29 mouse cellular contexts compared by ENCODE assay signal in genomic region chr6:127270774-127271173, GRCm38 (mm10).
A peak's percentile ranks its signal among the peaks of the same experiment; 100 is the strongest.
DNase-seq lines count a peak whose midpoint lies in the region; ATAC-seq and TF ChIP-seq lines count a peak whose summit lies in the region.
"Had no signal": no experiment of that assay in that cellular context is flagged by ENCODE, and none has a peak within 500 bp of the region (broad histone marks: within the 10 kb centered on the region; RNA-seq: fewer than 3 reads in every experiment).

No protein-coding gene starts in this region.

- H3K79me2 ChIP-seq in CH12.LX (replicated peaks; ENCODE audit: control insufficient read depth, extremely low read depth, insufficient read depth, poor library complexity, severe bottlenecking) = no peaks in the 10 kb centered on the region

- dilution Hi-C loops in CH12.LX (cut with MboI; ENCODE audit: extremely low pct_ligation_motif_present, extremely low pct_unique_long_range_greater_than_20kb, low sequenced_read_pairs) = no loop called here

- no peak overlapping the region for H3K9ac ChIP-seq in midbrain, embryonic 16.5 days (ENCODE audit: low read depth, low read length)
- no peak overlapping the region for H3K9ac ChIP-seq in CH12.LX (ENCODE audit: insufficient read depth, low read depth)
- no peak overlapping the region for H3K9ac ChIP-seq in embryonic facial prominence, embryonic 12.5 days
- H3K9ac ChIP-seq: embryonic facial prominence, embryonic 15.5 days; limb, embryonic 15.5 days; liver, embryonic 14.5 days; lung, embryonic 14.5 days; neural tube, embryonic 13.5 days had no signal

- peaks cover 24% of the 10 kb centered on the region for H3K27me3 ChIP-seq in midbrain, embryonic 10.5 days (ENCODE audit: low read depth, poor library complexity, severe bottlenecking)
- H3K27me3 ChIP-seq in midbrain, embryonic 16.5 days (ENCODE audit: control insufficient read depth, insufficient read depth, low read depth, low read length) = no peaks in the 10 kb centered on the region
- H3K27me3 ChIP-seq in CH12.LX (replicated peaks) = no peaks in the 10 kb centered on the region
- peaks cover 4% of the 10 kb centered on the region; the same call in 1 of the 2 replicates for H3K27me3 ChIP-seq in embryonic facial prominence, embryonic 12.5 days
- H3K27me3 ChIP-seq: embryonic facial prominence, embryonic 15.5 days; limb, embryonic 15.5 days; neural tube, embryonic 13.5 days had no signal

- peak; percentile 76 for TF ChIP-seq EP300 in CH12.LX (IDR thresholded peaks at IDR 0.05; ENCODE audit: low read length)

- no peak for DNase-seq in midbrain, embryonic 10.5 days (ENCODE audit: low spot score)
- no peak for DNase-seq in CH12.LX (ENCODE audit: extremely low read depth)
- no peak for DNase-seq in adrenal gland, postnatal 10 days
- DNase-seq: adrenal gland, postnatal 14 days; cerebellum, adult 8-10 months; cerebellum, postnatal 36 days; embryo, embryonic 11 days; gastrocnemius, postnatal 25 days; heart, adult 2 months; heart, postnatal 4 days; kidney, postnatal 4 days; layer of hippocampus, adult 9-11 months; lung, embryonic 14.5 days; midbrain, embryonic 14.5 days; retina, postnatal 1 day; right cerebral cortex, postnatal 25 days; spleen, adult 18-20 months; thymus, postnatal 25 days had no signal

- TF ChIP-seq RAD21 in CH12.LX (IDR thresholded peaks at IDR 0.05; ENCODE audit: low read depth, low read length) = no peak; the same call in 1 of the 2 replicates

- H3K36me3 ChIP-seq in midbrain, embryonic 10.5 days = no peaks in the 10 kb centered on the region
- H3K36me3 ChIP-seq in midbrain, embryonic 16.5 days (ENCODE audit: control insufficient read depth, insufficient read depth, low read length) = no peaks in the 10 kb centered on the region
- H3K36me3 ChIP-seq in CH12.LX (replicated peaks in 1 of 2; ENCODE audit: control insufficient read depth in 1 of 2, insufficient read depth in 1 of 2, low read length in 1 of 2) = no peaks in the 10 kb centered on the region
- H3K36me3 ChIP-seq in embryonic facial prominence, embryonic 12.5 days = no peaks in the 10 kb centered on the region
- H3K36me3 ChIP-seq: embryonic facial prominence, embryonic 15.5 days; limb, embryonic 15.5 days; neural tube, embryonic 13.5 days had no signal

- TF ChIP-seq CTCF in CH12.LX (conservative IDR thresholded peaks at IDR 0.05 in 1 of 2, IDR thresholded peaks at IDR 0.05 in 1 of 2; ENCODE audit: low read depth in 2 of 2, low read length in 2 of 2) = no peak

- H3K9me3 ChIP-seq in midbrain, embryonic 10.5 days (replicated peaks) = peaks cover 12% of the 10 kb centered on the region; the same call in 1 of the 2 replicates
- no peaks in the 10 kb centered on the region for H3K9me3 ChIP-seq in midbrain, embryonic 16.5 days (replicated peaks; ENCODE audit: control insufficient read depth, low read length, poor library complexity, severe bottlenecking)
- H3K9me3 ChIP-seq in CH12.LX (replicated peaks; ENCODE audit: low read length) = peaks cover 12% of the 10 kb centered on the region
- no peaks in the 10 kb centered on the region; the same call in 1 of the 2 replicates for H3K9me3 ChIP-seq in embryonic facial prominence, embryonic 12.5 days
- H3K9me3 ChIP-seq: embryonic facial prominence, embryonic 15.5 days; limb, embryonic 15.5 days had no signal

- no peak for TF ChIP-seq POLR2A in CH12.LX (IDR thresholded peaks at IDR 0.05; ENCODE audit: low read depth, low read length)

- peaks cover 20% of the 10 kb centered on the region for H3K4me1 ChIP-seq in midbrain, embryonic 10.5 days
- peaks cover 8% of the 10 kb centered on the region; the same call in 1 of the 2 replicates for H3K4me1 ChIP-seq in midbrain, embryonic 16.5 days (ENCODE audit: control insufficient read depth, insufficient read depth, low read length)
- peaks cover 16 to 57% of the 10 kb centered on the region in 2 experiments for H3K4me1 ChIP-seq in CH12.LX (ENCODE audit: control insufficient read depth in 1 of 2, insufficient read depth in 2 of 2)
- H3K4me1 ChIP-seq in embryonic facial prominence, embryonic 12.5 days = peaks cover 15% of the 10 kb centered on the region

- ATAC-seq in midbrain, embryonic 16.5 days = no peak
- 0 out of 2 replicates have a peak, but pooled peaks have one; percentile 16 for ATAC-seq in embryonic facial prominence, embryonic 12.5 days (ENCODE audit: insufficient number of reproducible peaks, insufficient read depth, low FRiP score, low TSS enrichment)
- ATAC-seq in erythroid progenitor cell, adult 5-6 weeks (replicated peaks; ENCODE audit: low FRiP score, poor library complexity, severe bottlenecking) = no peak
- no peak for ATAC-seq in megakaryocyte, adult 5-6 weeks (ENCODE audit: poor library complexity, severe bottlenecking)
- ATAC-seq: hindbrain, embryonic 16.5 days; intestine, postnatal 0 days had no signal

- no peak overlapping the region for H3K4me2 ChIP-seq in midbrain, embryonic 16.5 days (ENCODE audit: low read length)
- 0 out of 2 replicates have a peak overlapping the region, but pooled peaks have one; percentile 0 for H3K4me2 ChIP-seq in CH12.LX (ENCODE audit: insufficient read depth, low read depth, poor library complexity, severe bottlenecking)
- H3K4me2 ChIP-seq in embryonic facial prominence, embryonic 12.5 days (replicated peaks) = no peak overlapping the region
- H3K4me2 ChIP-seq: embryonic facial prominence, embryonic 15.5 days; limb, embryonic 15.5 days; lung, embryonic 14.5 days; neural tube, embryonic 13.5 days had no signal

- H3K4me3 ChIP-seq in midbrain, embryonic 10.5 days = no peak overlapping the region
- H3K4me3 ChIP-seq in midbrain, embryonic 16.5 days (ENCODE audit: low read depth, low read length) = no peak overlapping the region
- no peak overlapping the region for H3K4me3 ChIP-seq in CH12.LX (replicated peaks in 1 of 3; ENCODE audit: low read depth in 2 of 3, low read length in 2 of 3, poor library complexity in 1 of 3)
- no peak overlapping the region for H3K4me3 ChIP-seq in embryonic facial prominence, embryonic 12.5 days
- H3K4me3 ChIP-seq: embryonic facial prominence, embryonic 15.5 days; heart, adult 2 months; limb, embryonic 15.5 days; megakaryocyte, embryonic 14.5 days; neural tube, embryonic 13.5 days had no signal

- in situ Hi-C loops in CH12.LX (cut with MboI; ENCODE audit: low pct_ligation_motif_present, low pct_unique_long_range_greater_than_20kb, low sequenced_read_pairs) = no loop called here

- peak overlapping the region; percentile 42 for H3K27ac ChIP-seq in midbrain, embryonic 10.5 days (replicated peaks)
- H3K27ac ChIP-seq in midbrain, embryonic 16.5 days (ENCODE audit: low read length) = no peak overlapping the region
- peak overlapping the region; percentile 48 for H3K27ac ChIP-seq in CH12.LX (ENCODE audit: insufficient read depth, low read depth)
- H3K27ac ChIP-seq in embryonic facial prominence, embryonic 12.5 days = no peak overlapping the region
- H3K27ac ChIP-seq: embryonic facial prominence, embryonic 15.5 days; heart, adult 2 months; limb, embryonic 15.5 days; liver, embryonic 14.5 days; neural tube, embryonic 13.5 days had no signal

- WGBS in midbrain, embryonic 10.5 days = 91% methylated on average over 9 of the region's 9 CpGs
- WGBS in midbrain, embryonic 16.5 days = 88% methylated on average over 9 of the region's 9 CpGs
- 85% methylated on average over 9 of the region's 9 CpGs for WGBS in embryonic facial prominence, embryonic 12.5 days

TF ChIP-seq in CH12.LX, 34 proteins besides CTCF, POLR2A, EP300 and RAD21:
- TF ChIP-seq MXI1 (IDR thresholded peaks at IDR 0.05; ENCODE audit: low read depth, low read length) = peak; percentile 57; the same call in 1 of the 2 replicates
- no peak for TF ChIP-seq ZC3H11A (IDR thresholded peaks at IDR 0.05; ENCODE audit: low read depth, low read length)
- no peak for TF ChIP-seq CHD1 (IDR thresholded peaks at IDR 0.05; ENCODE audit: low read depth, low read length)
- TF ChIP-seq SIN3A (IDR thresholded peaks at IDR 0.05; ENCODE audit: low read length) = peak; percentile 64; the same call in 1 of the 2 replicates
- TF ChIP-seq PAX5 (IDR thresholded peaks at IDR 0.05; ENCODE audit: low read length) = no peak
- TF ChIP-seq GABPA (IDR thresholded peaks at IDR 0.05; ENCODE audit: insufficient replicate concordance, low read depth, low read length) = no peak
- no peak for TF ChIP-seq KAT2A (IDR thresholded peaks at IDR 0.05; ENCODE audit: insufficient replicate concordance, low read length)
- peak; percentile 74 for TF ChIP-seq NRF1 (IDR thresholded peaks at IDR 0.05; ENCODE audit: low read depth, low read length)
- no peak for TF ChIP-seq E2F4 (IDR thresholded peaks at IDR 0.05; ENCODE audit: insufficient replicate concordance, low read depth, low read length)
- TF ChIP-seq CHD2 (IDR thresholded peaks at IDR 0.05; ENCODE audit: low read length) = peak; percentile 64
- TF ChIP-seq IRF4 (IDR thresholded peaks at IDR 0.05; ENCODE audit: low read depth, low read length) = peak; percentile 70
- TF ChIP-seq MAFK (IDR thresholded peaks at IDR 0.05; ENCODE audit: insufficient replicate concordance, low read length) = no peak
- no peak for TF ChIP-seq USF1 (IDR thresholded peaks at IDR 0.05; ENCODE audit: low read depth, low read length)
- TF ChIP-seq MAX (IDR thresholded peaks at IDR 0.05; ENCODE audit: low read length) = peak; percentile 68; the same call in 1 of the 2 replicates
- TF ChIP-seq ZNF384 (IDR thresholded peaks at IDR 0.05; ENCODE audit: low read depth, low read length) = no peak
- TF ChIP-seq TCF12 (IDR thresholded peaks at IDR 0.05; ENCODE audit: low read depth, low read length) = peak; percentile 79
- peak; percentile 58 for TF ChIP-seq ELF1 (IDR thresholded peaks at IDR 0.05; ENCODE audit: low read depth, low read length)
- TF ChIP-seq BHLHE40 (IDR thresholded peaks at IDR 0.05; ENCODE audit: low read depth, low read length) = peak; percentile 71
- peak; percentile 60 for TF ChIP-seq ETS1 (conservative IDR thresholded peaks at IDR 0.05; ENCODE audit: low read depth, low read length)
- peak; percentile 45; the same call in 1 of the 2 replicates for TF ChIP-seq MEF2A (IDR thresholded peaks at IDR 0.05; ENCODE audit: borderline replicate concordance, low read depth, low read length)
- TF ChIP-seq ZMIZ1 (IDR thresholded peaks at IDR 0.05; ENCODE audit: low read depth, low read length) = no peak
- 0 out of 2 replicates have a peak, but pooled peaks have one; percentile 45 for TF ChIP-seq RCOR1 (conservative IDR thresholded peaks at IDR 0.05; ENCODE audit: low read depth, low read length)
- no peak for TF ChIP-seq NELFE (IDR thresholded peaks at IDR 0.05; ENCODE audit: low read depth, low read length)
- TF ChIP-seq MAZ (IDR thresholded peaks at IDR 0.05; ENCODE audit: low read depth, low read length) = peak; percentile 42; the same call in 1 of the 2 replicates
- no peak for TF ChIP-seq TBP (conservative IDR thresholded peaks at IDR 0.05; ENCODE audit: low read depth, low read length)
- peak; percentile 70; the same call in 1 of the 2 replicates for TF ChIP-seq MYC (IDR thresholded peaks at IDR 0.05; ENCODE audit: low read depth, low read length)
TF ChIP-seq in CH12.LX: peak in this region for 14.

Comparison
In these comparisons a context has a peak if more than half of its experiments do, and no peak if none do; other contexts are left out.
1. H3K27ac ChIP-seq: peak in midbrain, embryonic 10.5 days (single experiment) and CH12.LX (single experiment); none in midbrain, embryonic 16.5 days (single experiment) and embryonic facial prominence, embryonic 12.5 days (single experiment).